In genomic region chr7:30957367-30957783, GRCm38 (mm10) we compare ENCODE assay signal across 8 mouse cellular contexts. TPM values are rescaled to one million over a fixed set of nuclear protein-coding genes. Genes with fewer than 3 reads are reported as not detected.
A peak's percentile ranks its signal among the peaks of the same experiment; 100 is the strongest.
DNase-seq lines count a peak whose midpoint lies in the region; ATAC-seq and TF ChIP-seq lines count a peak whose summit lies in the region.

No protein-coding gene starts in this region.

- ATAC-seq in embryonic facial prominence, embryonic 13.5 days (ENCODE audit: insufficient number of reproducible peaks, insufficient read depth, low FRiP score, low TSS enrichment, low read depth): peak; percentile 18; the same call in 1 of the 2 replicates
- ATAC-seq in limb, embryonic 14.5 days (ENCODE audit: low FRiP score, low read depth): peak; percentile 68
- peak; percentile 59 for ATAC-seq in midbrain, postnatal 0 days (ENCODE audit: low FRiP score)

- H3K79me2 ChIP-seq in heart, adult 2 months (replicated peaks; ENCODE audit: control insufficient read depth, insufficient read depth, low read length): no peaks in the 10 kb centered on the region

- peak overlapping the region; percentile 99 for H3K9ac ChIP-seq in embryonic facial prominence, embryonic 13.5 days
- peak overlapping the region; percentile 97 for H3K9ac ChIP-seq in heart, adult 2 months (ENCODE audit: low read depth, low read length)
- peak overlapping the region; percentile 99 for H3K9ac ChIP-seq in limb, embryonic 14.5 days (ENCODE audit: low read depth, low read length, severe bottlenecking)
- peak overlapping the region; percentile 99 for H3K9ac ChIP-seq in midbrain, postnatal 0 days (replicated peaks; ENCODE audit: low read length, poor library complexity, severe bottlenecking)

- H3K4me3 ChIP-seq in embryonic facial prominence, embryonic 13.5 days: peak overlapping the region; percentile 91
- H3K4me3 ChIP-seq in heart, adult 2 months: peak overlapping the region; percentile 70
- peak overlapping the region; percentile 96 for H3K4me3 ChIP-seq in limb, embryonic 14.5 days (replicated peaks; ENCODE audit: low read length)
- peak overlapping the region; percentile 92 for H3K4me3 ChIP-seq in midbrain, postnatal 0 days (ENCODE audit: low read depth, low read length)

- TF ChIP-seq EP300 in heart, adult 2 months (IDR thresholded peaks at IDR 0.05; ENCODE audit: insufficient read depth, low read depth, low read length): 0 out of 2 replicates have a peak, but pooled peaks have one; percentile 37

- intact Hi-C loops in heart, adult 2 months (cut with DNase I): loop anchor here (5.0 to 10.0 kb wide), 4 partner anchors 80 to 363 kb away; partner anchors contain the start of genes Fxyd5 and Zbtb32

- TF ChIP-seq CTCF in heart, adult 2 months (IDR thresholded peaks at IDR 0.05): no peak
- no peak for TF ChIP-seq CTCF in midbrain, postnatal 0 days (IDR thresholded peaks at IDR 0.05)

- H3K4me1 ChIP-seq in embryonic facial prominence, embryonic 13.5 days: peaks cover 23% of the 10 kb centered on the region
- H3K4me1 ChIP-seq in heart, adult 2 months (ENCODE audit: control insufficient read depth, insufficient read depth, low read length): peaks cover 4% of the 10 kb centered on the region
- peaks cover 12% of the 10 kb centered on the region for H3K4me1 ChIP-seq in limb, embryonic 14.5 days (ENCODE audit: control insufficient read depth, insufficient read depth, low read length)
- peaks cover 12% of the 10 kb centered on the region; the same call in 1 of the 2 replicates for H3K4me1 ChIP-seq in midbrain, postnatal 0 days (ENCODE audit: insufficient read depth, low read length)

- peak; percentile 92 for TF ChIP-seq POLR2A in heart, adult 2 months (IDR thresholded peaks at IDR 0.05; ENCODE audit: insufficient read depth, low read depth, low read length)
- TF ChIP-seq POLR2A in limb, embryonic 14.5 days (IDR thresholded peaks at IDR 0.05; ENCODE audit: borderline replicate concordance, extremely low read depth, insufficient read depth, insufficient read length): peak; percentile 43; the same call in 1 of the 2 replicates

- WGBS in embryonic facial prominence, embryonic 13.5 days: under 1% methylated on average over 43 of the region's 43 CpGs
- under 1% methylated on average over 43 of the region's 43 CpGs for whole genome bisulfite sequencing in heart, adult 2 months
- under 1% methylated on average over 43 of the region's 43 CpGs for WGBS in limb, embryonic 14.5 days
- WGBS in midbrain, postnatal 0 days: 0% methylated on average over 41 of the region's 43 CpGs

- peak overlapping the region; percentile 98 for H3K27ac ChIP-seq in embryonic facial prominence, embryonic 13.5 days
- H3K27ac ChIP-seq in heart, adult 2 months: peak overlapping the region; percentile 100
- H3K27ac ChIP-seq in limb, embryonic 14.5 days (replicated peaks; ENCODE audit: low read depth, low read length): peak overlapping the region; percentile 97
- H3K27ac ChIP-seq in midbrain, postnatal 0 days (ENCODE audit: low read depth, low read length): peak overlapping the region; percentile 97

- peaks cover 44% of the 10 kb centered on the region for H3K36me3 ChIP-seq in embryonic facial prominence, embryonic 13.5 days
- H3K36me3 ChIP-seq in heart, adult 2 months (ENCODE audit: control insufficient read depth, insufficient read depth, low read length): no peaks in the 10 kb centered on the region
- H3K36me3 ChIP-seq in limb, embryonic 14.5 days (ENCODE audit: control insufficient read depth, insufficient read depth, low read length): peaks cover 49% of the 10 kb centered on the region
- peaks cover 26% of the 10 kb centered on the region for H3K36me3 ChIP-seq in midbrain, postnatal 0 days (ENCODE audit: insufficient read depth, low read length)

- peak overlapping the region; percentile 71 for H3K4me2 ChIP-seq in embryonic facial prominence, embryonic 13.5 days
- peak overlapping the region; percentile 63 for H3K4me2 ChIP-seq in limb, embryonic 14.5 days (replicated peaks; ENCODE audit: low read depth, low read length, severe bottlenecking)
- peak overlapping the region; percentile 90 for H3K4me2 ChIP-seq in midbrain, postnatal 0 days (ENCODE audit: low read depth, low read length, poor library complexity, severe bottlenecking)

- H3K9me3 ChIP-seq in embryonic facial prominence, embryonic 13.5 days: no peaks in the 10 kb centered on the region
- no peaks in the 10 kb centered on the region for H3K9me3 ChIP-seq in limb, embryonic 14.5 days (ENCODE audit: control insufficient read depth, low read length)
- no peaks in the 10 kb centered on the region for H3K9me3 ChIP-seq in midbrain, postnatal 0 days (ENCODE audit: low read length)

- peak; percentile 74 for DNase-seq in 3T3-L1 (ENCODE audit: low read depth, low spot score)
- DNase-seq in adrenal gland, postnatal 36 days: peak; percentile 93 to 95
- peak; percentile 97 for DNase-seq in heart, adult 2 months
- peak; percentile 95 for DNase-seq in kidney, adult 9 months
- DNase-seq in limb, embryonic 14.5 days (ENCODE audit: low spot score): peak; percentile 86
- peak; percentile 93 for DNase-seq in midbrain, postnatal 0 days (ENCODE audit: low spot score)
- peak; percentile 91 to 97 for DNase-seq in spleen, postnatal 4 days (ENCODE audit: low spot score in 2 of 2)

- no peaks in the 10 kb centered on the region for H3K27me3 ChIP-seq in embryonic facial prominence, embryonic 13.5 days
- no peaks in the 10 kb centered on the region for H3K27me3 ChIP-seq in heart, adult 2 months (ENCODE audit: control insufficient read depth, insufficient read depth, low read length)
- H3K27me3 ChIP-seq in limb, embryonic 14.5 days (ENCODE audit: control insufficient read depth, insufficient read depth, low read length): no peaks in the 10 kb centered on the region
- no peaks in the 10 kb centered on the region for H3K27me3 ChIP-seq in midbrain, postnatal 0 days (ENCODE audit: insufficient read depth, low read length)

RNA-seq across cellular contexts. Expression of gene Usf2, which starts 0.8 kb away (rescaled TPM):
- 100 to 1,000 TPM; 112 to 141 TPM for total RNA-seq in adrenal gland, postnatal 36 days (2021)
- 21.9 and 25.0 TPM in 2 replicates for polyA plus RNA-seq in embryonic facial prominence, embryonic 13.5 days (2015; fragmentation: Nextera tagmentation; extraction: Ambion mirVana)
- 100 to 1,000 TPM; 103 to 110 TPM for total RNA-seq in heart, adult 2 months (2021)
- 124 and 135 TPM in 2 replicates for polyA plus RNA-seq in heart, adult 2 months (2012; rRNA removed)
- 150 and 169 TPM in 2 replicates for polyA plus RNA-seq in limb, embryonic 14.5 days (2012; rRNA removed)
- polyA plus RNA-seq in limb, embryonic 14.5 days (2014; fragmentation: Nextera tagmentation; extraction: Ambion mirVana): 24.0 and 24.5 TPM in 2 replicates
- total RNA-seq in midbrain, postnatal 0 days (2014; rRNA removed): 95.3 and 102 TPM in 2 replicates
- 27.0 and 28.4 TPM in 2 replicates for polyA plus RNA-seq in midbrain, postnatal 0 days (2015; fragmentation: Nextera tagmentation; extraction: Ambion mirVana)

RNA-seq across cellular contexts. Expression of gene Hamp, which starts 13.5 kb away (rescaled TPM):
- 10 to 100 TPM in 1 of 2 experiments, not detected in 1; 23.5 TPM for total RNA-seq in adrenal gland, postnatal 36 days (2021)
- polyA plus RNA-seq in embryonic facial prominence, embryonic 13.5 days (2015; fragmentation: Nextera tagmentation; extraction: Ambion mirVana): not detected in 2 replicates
- 10 to 100 TPM; 11.8 to 14.2 TPM for total RNA-seq in heart, adult 2 months (2021)
- polyA plus RNA-seq in heart, adult 2 months (2012; rRNA removed): 114 and 141 TPM in 2 replicates
- 0.23 TPM in 1 of 2 replicates, not detected in the other for polyA plus RNA-seq in limb, embryonic 14.5 days (2012; rRNA removed)
- polyA plus RNA-seq in limb, embryonic 14.5 days (2014; fragmentation: Nextera tagmentation; extraction: Ambion mirVana): not detected in 2 replicates
- not detected in 2 replicates for total RNA-seq in midbrain, postnatal 0 days (2014; rRNA removed)
- not detected in 2 replicates for polyA plus RNA-seq in midbrain, postnatal 0 days (2015; fragmentation: Nextera tagmentation; extraction: Ambion mirVana)

RNA-seq across cellular contexts. Expression of gene Lsr, which starts 15.9 kb away (rescaled TPM):
- 10 to 100 TPM in 1 of 2 experiments, 1 to 10 TPM in 1; 6.1 to 14.6 TPM for total RNA-seq in adrenal gland, postnatal 36 days (2021)
- 26.1 and 29.3 TPM in 2 replicates for polyA plus RNA-seq in embryonic facial prominence, embryonic 13.5 days (2015; fragmentation: Nextera tagmentation; extraction: Ambion mirVana)
- total RNA-seq in heart, adult 2 months (2021): 1 to 10 TPM; 3.7 to 4.3 TPM
- polyA plus RNA-seq in heart, adult 2 months (2012; rRNA removed): 5.6 and 7.6 TPM in 2 replicates
- 24.3 and 32.3 TPM in 2 replicates for polyA plus RNA-seq in limb, embryonic 14.5 days (2012; rRNA removed)
- 29.4 and 29.9 TPM in 2 replicates for polyA plus RNA-seq in limb, embryonic 14.5 days (2014; fragmentation: Nextera tagmentation; extraction: Ambion mirVana)
- 29.7 and 30.3 TPM in 2 replicates for total RNA-seq in midbrain, postnatal 0 days (2014; rRNA removed)
- 23.9 TPM in 2 replicates for polyA plus RNA-seq in midbrain, postnatal 0 days (2015; fragmentation: Nextera tagmentation; extraction: Ambion mirVana)

RNA-seq across cellular contexts. Expression of gene Fam187b, which starts 16.2 kb away (rescaled TPM):
- under 1 TPM; 0.30 to 0.96 TPM for total RNA-seq in adrenal gland, postnatal 36 days (2021)
- polyA plus RNA-seq in embryonic facial prominence, embryonic 13.5 days (2015; fragmentation: Nextera tagmentation; extraction: Ambion mirVana): 1.5 and 2.6 TPM in 2 replicates
- not detected for total RNA-seq in heart, adult 2 months (2021)
- polyA plus RNA-seq in heart, adult 2 months (2012; rRNA removed): 0.29 and 0.53 TPM in 2 replicates
- polyA plus RNA-seq in limb, embryonic 14.5 days (2012; rRNA removed): 1.4 TPM in 2 replicates
- 1.1 and 1.4 TPM in 2 replicates for polyA plus RNA-seq in limb, embryonic 14.5 days (2014; fragmentation: Nextera tagmentation; extraction: Ambion mirVana)
- 0.88 TPM in 1 of 2 replicates, not detected in the other for total RNA-seq in midbrain, postnatal 0 days (2014; rRNA removed)
- polyA plus RNA-seq in midbrain, postnatal 0 days (2015; fragmentation: Nextera tagmentation; extraction: Ambion mirVana): 0.85 and 0.91 TPM in 2 replicates

RNA-seq across cellular contexts. Expression of gene Hamp2, which starts 32.9 kb away (rescaled TPM):
- 10 to 100 TPM in 1 of 2 experiments, not detected in 1; 11.7 TPM for total RNA-seq in adrenal gland, postnatal 36 days (2021)
- polyA plus RNA-seq in embryonic facial prominence, embryonic 13.5 days (2015; fragmentation: Nextera tagmentation; extraction: Ambion mirVana): 1.0 and 1.4 TPM in 2 replicates
- 1 to 10 TPM; 2.8 to 4.5 TPM for total RNA-seq in heart, adult 2 months (2021)
- polyA plus RNA-seq in heart, adult 2 months (2012; rRNA removed): 2.1 and 4.7 TPM in 2 replicates
- 0.55 TPM in 1 of 2 replicates, not detected in the other for polyA plus RNA-seq in limb, embryonic 14.5 days (2012; rRNA removed)
- not detected in 2 replicates for polyA plus RNA-seq in limb, embryonic 14.5 days (2014; fragmentation: Nextera tagmentation; extraction: Ambion mirVana)
- total RNA-seq in midbrain, postnatal 0 days (2014; rRNA removed): not detected in 2 replicates
- polyA plus RNA-seq in midbrain, postnatal 0 days (2015; fragmentation: Nextera tagmentation; extraction: Ambion mirVana): not detected in 2 replicates

Comparison
In these comparisons a context has a peak if more than half of its experiments do, and no peak if none do; other contexts are left out.
1. Peak in every context shown above with its lines: DNase-seq, ATAC-seq, H3K4me3 ChIP-seq and H3K27ac ChIP-seq.
2. ATAC-seq: peak in every context shown above with its lines; median percentile 68 in limb, embryonic 14.5 days; 59 in midbrain, postnatal 0 days; 18 in embryonic facial prominence, embryonic 13.5 days.
3. RNA of gene Hamp, which starts 13.5 kb away (polyA plus RNA-seq): 114 to 141 TPM in heart, adult 2 months; 0.23 TPM in limb, embryonic 14.5 days, not detected in embryonic facial prominence, embryonic 13.5 days and not detected in midbrain, postnatal 0 days; every median in the first group is over 10 times any median in the second.